Mouse (Mus musculus) kidney, postnatal 4 days (tissue): Measurements from ENCODE around the gene Skint4.

Experiments used
- DNase-seq, 2 experiments: peaks; one replicate each; pipeline ENCODE4 v3.0.0; 2021; ENCODE audit warnings: mixed read lengths in 2 of 2

The Skint4 gene

GRCm38 (mm10) chr4:112071716-112072115 is at the start of gene Skint4:
Gene Skint4 (plus strand): TSS chr4:112072016.
- DNase-seq = no peak
